Mouse (Mus musculus) kidney, embryonic 16.5 days (tissue): Measurements from ENCODE around the gene Ncoa7. TPM values are rescaled to one million over a fixed set of nuclear protein-coding genes. Genes with fewer than 3 reads are reported as not detected.

Experiments
- ATAC-seq: fragments of 200-750 bp; cut with Nextera tagmentation; 2 replicates; pipeline ENCODE4 v1.8.0; 2017; ENCODE audit warnings: moderate TSS enrichment; ENCODE audit not compliant: low FRiP score, low TSS enrichment
- H3K27ac ChIP-seq: fragments of 300-500 bp; sonication (generic); 2 replicates; pipeline ENCODE4 v1.5.1; 2014; ENCODE audit warnings: low read length
- H3K27me3 ChIP-seq: fragments of 300-500 bp; sonication (generic); 2 replicates; pipeline ENCODE4 v1.6.1; 2014; ENCODE audit warnings: low read length, control low read depth, mixed read lengths; ENCODE audit not compliant: insufficient read depth
- H3K36me3 ChIP-seq: fragments of 300-500 bp; sonication (generic); 2 replicates; pipeline ENCODE4 v1.6.1; 2014; ENCODE audit warnings: low read length, control low read depth, mixed read lengths; ENCODE audit not compliant: insufficient read depth
- H3K4me1 ChIP-seq: fragments of 300-500 bp; sonication (generic); 2 replicates; pipeline ENCODE4 v1.6.1; 2014; ENCODE audit warnings: low read length, control low read depth, mixed read lengths; ENCODE audit not compliant: insufficient read depth
- H3K4me2 ChIP-seq: fragments of 300-500 bp; sonication (generic); replicated peaks from 2 replicates; pipeline ENCODE4 v1.6.1; 2014; ENCODE audit warnings: low read depth, low read length
- H3K4me3 ChIP-seq: fragments of 300-500 bp; sonication (generic); 2 replicates; pipeline ENCODE4 v1.5.1; 2014; ENCODE audit warnings: mild to moderate bottlenecking, low read length
- H3K9ac ChIP-seq: fragments of 300-500 bp; sonication (generic); replicated peaks from 2 replicates; pipeline ENCODE4 v1.6.1; 2014; ENCODE audit warnings: low read length
- H3K9me3 ChIP-seq: fragments of 300-500 bp; sonication (generic); 2 replicates; pipeline ENCODE4 v1.6.1; 2016; ENCODE audit warnings: low read length, control low read depth
- WGBS: fragments of 180-500 bp; shearing (Covaris S2); extraction: QIAGEN DNeasy Blood & Tissue Kit; methylation state at CpG from one replicate; pipeline ENCODE4 v1.1.7; 2014; 5-methylcytosine and 5-hydroxymethylcytosine counted together
- polyA plus RNA-seq: library from polyadenylated mRNA; unstranded; fragments of >200 nt; fragmentation: Nextera tagmentation; extraction: Ambion mirVana; gene quantifications from 2 replicates; pipeline ENCODE4 v1.2.1, GENCODE M21; 2015

Ncoa7 gene
- polyA plus RNA-seq, 1 experiment from 2014 or later = 16.9 TPM

DNA sequence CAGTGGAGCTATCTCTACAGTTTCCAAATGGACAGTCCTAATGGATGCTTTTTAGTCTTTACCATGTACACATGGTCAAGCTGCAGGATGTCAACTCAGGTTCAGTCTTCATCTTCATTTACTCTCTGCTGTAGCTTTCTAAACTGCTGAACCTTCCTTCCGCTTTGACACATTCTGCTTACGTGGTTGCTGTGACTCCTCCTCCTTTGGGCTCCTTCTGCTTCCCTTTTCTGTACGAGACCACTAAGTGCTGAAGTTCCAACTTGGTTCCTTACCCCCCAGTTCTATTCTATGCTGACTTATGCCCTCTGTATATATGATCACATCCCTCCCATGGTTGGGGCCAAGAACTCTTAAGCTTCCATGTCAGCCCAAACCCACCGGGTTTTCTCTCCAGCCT lies 51.5 kb downstream of the Ncoa7 start:
- H3K36me3 ChIP-seq = no peaks in the 10 kb centered on the region
- H3K9ac ChIP-seq = no peak overlapping the region
- 90% methylated on average over 4 of the region's 4 CpGs for WGBS

DNA sequence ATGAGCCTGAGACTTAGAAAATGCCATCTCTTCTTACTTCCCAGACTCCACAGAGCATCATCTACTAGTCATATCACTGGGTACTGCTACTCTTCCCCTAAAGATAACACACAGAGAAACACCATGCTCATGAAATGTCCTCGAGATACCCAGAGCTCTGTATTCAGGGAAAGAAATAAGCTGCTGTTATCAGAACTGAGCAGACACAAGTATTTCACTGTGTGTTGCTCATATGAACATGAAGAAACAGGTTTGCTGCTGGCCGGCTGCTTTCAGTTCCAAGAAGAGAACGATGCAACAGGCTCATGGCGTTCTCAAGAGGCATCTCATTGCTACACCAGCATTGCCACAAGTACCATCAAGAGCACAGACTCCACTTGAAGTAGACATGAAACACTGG lies 53.3 kb downstream of the Ncoa7 start:
- no peak overlapping the region for H3K4me3 ChIP-seq
- H3K27me3 ChIP-seq = no peaks in the 10 kb centered on the region
- no peak overlapping the region for H3K4me2 ChIP-seq
- 94% methylated on average over 4 of the region's 4 CpGs for WGBS
- no peaks in the 10 kb centered on the region for H3K36me3 ChIP-seq
- H3K9ac ChIP-seq = no peak overlapping the region
- no peaks in the 10 kb centered on the region for H3K9me3 ChIP-seq
- no peak overlapping the region for H3K27ac ChIP-seq
- no peaks in the 10 kb centered on the region for H3K4me1 ChIP-seq
- no peak for ATAC-seq

More for the DNA sequence above, 51.5 kb downstream of the Ncoa7 start:
- no peak overlapping the region for H3K4me3 ChIP-seq
- no peaks in the 10 kb centered on the region for H3K9me3 ChIP-seq
- H3K4me2 ChIP-seq = no peak overlapping the region
- H3K27me3 ChIP-seq = no peaks in the 10 kb centered on the region
- H3K4me1 ChIP-seq = no peaks in the 10 kb centered on the region
- ATAC-seq = no peak
- no peak overlapping the region for H3K27ac ChIP-seq

DNA sequence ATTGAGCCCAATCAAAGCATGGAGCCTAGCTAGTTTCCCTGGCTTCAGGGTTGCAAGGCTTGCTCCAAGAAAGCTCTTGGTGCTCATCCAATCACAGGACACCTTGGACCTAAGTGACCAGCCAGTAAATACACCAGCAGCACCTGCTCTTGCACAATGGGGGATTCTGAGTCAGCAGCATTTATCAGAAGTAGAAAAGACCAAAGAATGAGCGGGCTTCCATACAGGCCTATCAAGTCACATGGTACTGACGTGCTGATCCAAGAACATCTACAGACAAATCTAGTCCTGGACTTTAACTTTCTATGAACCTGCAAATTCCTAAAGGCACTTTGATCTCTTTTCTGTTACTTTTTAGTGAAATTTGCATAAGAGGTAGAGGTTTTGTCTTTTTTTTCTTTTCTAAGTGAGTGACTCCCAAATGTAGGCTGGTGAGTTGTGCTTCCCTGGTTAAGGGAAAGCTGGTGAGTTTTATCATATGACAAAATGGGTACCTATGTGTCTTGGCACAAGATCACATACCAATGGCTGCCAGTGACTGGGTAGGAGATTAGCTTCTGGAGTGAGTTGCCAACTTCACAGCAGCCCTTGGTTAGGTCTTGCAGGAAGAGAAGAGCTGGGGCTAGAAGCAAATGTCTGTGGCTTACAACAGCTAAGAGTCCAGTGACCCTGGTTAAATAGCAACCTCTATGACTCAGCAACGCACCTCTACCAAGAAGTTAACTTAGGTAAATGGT lies 57.7 kb downstream of the Ncoa7 start:
- no peaks in the 10 kb centered on the region for H3K9me3 ChIP-seq
- peak; percentile 79; the same call in 1 of the 2 replicates for ATAC-seq
- no peaks in the 10 kb centered on the region for H3K27me3 ChIP-seq
- no peak overlapping the region for H3K4me2 ChIP-seq
- peak overlapping the region; percentile 32; the same call in 1 of the 2 replicates for H3K27ac ChIP-seq
- H3K4me3 ChIP-seq = no peak overlapping the region
- H3K9ac ChIP-seq = no peak overlapping the region
- 88% methylated on average over 3 of the region's 3 CpGs for WGBS
- no peaks in the 10 kb centered on the region for H3K4me1 ChIP-seq
- no peaks in the 10 kb centered on the region for H3K36me3 ChIP-seq

DNA sequence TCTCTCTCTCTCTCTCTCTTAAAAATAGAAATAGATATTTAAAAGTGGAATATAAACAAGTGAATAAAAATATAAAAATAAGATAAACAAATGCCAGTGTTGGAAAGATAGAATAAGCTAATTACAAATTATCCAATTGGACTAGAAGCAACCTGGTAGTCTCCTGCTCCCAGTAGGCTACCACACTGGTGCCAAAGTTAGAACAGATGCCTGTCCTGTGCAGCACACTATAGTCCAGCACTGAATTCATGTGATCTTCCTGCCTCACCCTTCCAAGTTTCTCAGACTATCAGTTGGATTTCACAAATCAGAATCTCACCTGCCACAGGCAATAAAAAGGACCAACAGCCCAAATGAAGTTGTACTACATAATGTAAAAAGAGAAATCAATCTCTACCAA lies 59.9 kb downstream of the Ncoa7 start:
- H3K4me2 ChIP-seq = no peak overlapping the region

DNA sequence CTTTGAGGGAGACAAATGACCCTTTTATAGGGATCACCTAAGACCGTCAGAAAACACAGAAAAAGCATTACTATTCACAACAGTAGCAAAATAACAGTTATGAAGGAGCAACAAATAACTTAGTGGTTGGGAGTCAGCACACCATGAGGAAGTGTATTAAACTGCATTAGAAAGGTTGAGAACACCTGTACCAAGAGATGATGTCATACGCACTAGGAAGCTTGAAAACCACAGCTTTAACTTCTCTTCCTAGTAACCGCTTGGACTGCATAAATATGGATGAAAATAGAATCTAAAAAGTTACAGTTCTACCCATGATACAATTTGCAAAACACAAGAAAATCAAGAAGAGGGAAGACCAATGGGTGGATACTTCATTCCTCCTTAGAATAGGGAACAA lies 64.7 kb downstream of the Ncoa7 start:
- no peak for ATAC-seq
- no peak overlapping the region for H3K9ac ChIP-seq
- no peaks in the 10 kb centered on the region for H3K4me1 ChIP-seq
- H3K9me3 ChIP-seq = no peaks in the 10 kb centered on the region
- no peak overlapping the region for H3K4me2 ChIP-seq
- H3K27me3 ChIP-seq = no peaks in the 10 kb centered on the region
- no peak overlapping the region for H3K27ac ChIP-seq
- 91% methylated on average over 3 of the region's 3 CpGs for WGBS
- H3K36me3 ChIP-seq = no peaks in the 10 kb centered on the region
- H3K4me3 ChIP-seq = no peak overlapping the region

More for the DNA sequence above, 59.9 kb downstream of the Ncoa7 start:
- no peak for ATAC-seq
- H3K27ac ChIP-seq = no peak overlapping the region
- no peaks in the 10 kb centered on the region for H3K27me3 ChIP-seq
- H3K4me1 ChIP-seq = no peaks in the 10 kb centered on the region
- H3K36me3 ChIP-seq = no peaks in the 10 kb centered on the region
- H3K9ac ChIP-seq = no peak overlapping the region
- no peak overlapping the region for H3K4me3 ChIP-seq
- no peaks in the 10 kb centered on the region for H3K9me3 ChIP-seq

DNA sequence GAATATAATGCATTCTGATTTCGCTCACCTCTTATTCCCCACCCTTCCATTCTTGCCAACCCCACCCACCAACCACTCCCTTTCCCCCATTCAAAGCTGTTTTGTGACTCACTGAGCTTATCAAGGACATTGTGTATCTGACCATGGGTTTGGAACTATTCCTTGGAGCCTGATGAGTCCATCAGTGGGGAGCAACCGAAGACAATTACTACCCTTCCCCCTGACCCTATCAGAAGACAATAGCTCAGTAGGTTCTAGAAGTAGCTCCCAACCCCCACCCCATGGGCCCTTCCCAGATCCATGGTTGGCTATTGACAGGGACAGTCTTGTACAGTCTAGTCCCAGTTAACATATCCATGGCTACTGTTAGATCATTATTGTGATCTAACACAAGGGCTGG lies 65.8 kb downstream of the Ncoa7 start:
- Histone ChIP-seq H3K36me3 (no peaks in the 10 kb centered on the region), H3K9me3 (no peaks in the 10 kb centered on the region), H3K4me3 (no peak overlapping the region), H3K4me1 (no peaks in the 10 kb centered on the region), H3K27ac (no peak overlapping the region), H3K9ac (no peak overlapping the region), H3K27me3 (no peaks in the 10 kb centered on the region), H3K4me2 (no peak overlapping the region)
- 96% methylated on average over 2 of the region's 2 CpGs for WGBS
- no peak for ATAC-seq

DNA sequence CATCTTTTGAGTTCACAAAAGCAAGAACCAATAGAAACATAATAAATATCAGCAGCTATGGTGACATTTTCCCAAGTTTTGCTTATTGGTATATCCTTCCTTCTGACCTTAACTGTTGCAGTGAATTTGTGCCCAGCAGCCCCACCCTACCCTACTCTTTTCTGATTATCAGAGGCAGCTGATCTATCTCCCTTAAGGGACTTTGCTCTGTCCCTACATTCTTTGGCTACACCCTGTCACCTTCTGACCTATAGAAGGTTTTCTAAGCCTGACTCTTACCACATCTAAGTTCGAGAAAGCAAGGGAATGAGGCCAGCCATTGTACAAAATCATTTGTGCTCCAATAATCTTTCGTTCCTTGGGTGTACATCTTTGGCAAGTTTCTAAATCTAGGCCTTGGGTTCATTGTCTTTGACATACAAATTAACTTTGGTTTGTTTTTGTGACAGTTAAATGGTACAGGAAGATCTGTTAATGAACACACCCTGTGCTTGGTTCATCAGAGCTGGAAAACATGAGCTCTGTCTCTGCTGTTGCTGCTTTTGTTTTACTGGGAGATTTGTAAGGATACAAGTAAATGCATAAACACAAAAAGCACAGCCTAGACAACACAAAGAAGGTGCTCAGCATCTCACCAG lies 69.9 kb downstream of the Ncoa7 start:
- Histone ChIP-seq H3K9ac (no peak overlapping the region), H3K4me3 (no peak overlapping the region), H3K36me3 (no peaks in the 10 kb centered on the region), H3K27me3 (no peaks in the 10 kb centered on the region), H3K27ac (no peak overlapping the region), H3K9me3 (no peaks in the 10 kb centered on the region), H3K4me1 (no peaks in the 10 kb centered on the region), H3K4me2 (no peak overlapping the region)
- 70% methylated on average over 2 of the region's 2 CpGs for WGBS
- ATAC-seq = no peak

DNA sequence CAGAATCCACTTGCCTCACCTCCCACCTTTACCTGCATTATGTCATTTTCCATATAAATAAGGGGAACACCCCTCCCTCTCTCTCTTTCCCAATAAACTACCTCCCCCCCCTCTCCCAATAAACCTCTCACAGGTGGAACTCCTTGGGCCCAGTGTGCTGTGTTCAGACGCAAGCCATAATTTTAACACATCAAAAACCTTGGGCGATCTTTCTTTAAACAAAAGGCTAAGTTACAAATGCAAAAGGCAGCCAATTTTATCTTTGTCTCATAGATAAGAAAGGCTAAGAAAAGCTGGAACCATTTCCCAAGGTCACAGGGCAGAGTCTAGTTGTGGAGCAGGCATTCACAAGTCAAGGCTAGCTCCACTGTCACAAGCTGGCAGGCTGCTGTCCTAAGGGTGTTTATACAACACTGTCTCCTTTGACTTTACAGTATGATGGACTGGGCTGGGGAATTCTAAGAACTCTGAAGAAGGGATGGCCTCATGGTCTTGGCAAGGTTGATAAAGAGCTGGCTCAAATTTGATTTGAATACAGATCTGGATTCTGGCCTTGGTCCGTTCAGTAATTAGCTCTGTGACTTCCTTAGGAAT lies 71.7 kb downstream of the Ncoa7 start:
- no peak overlapping the region for H3K4me2 ChIP-seq
- H3K4me3 ChIP-seq = no peak overlapping the region
- H3K36me3 ChIP-seq = no peaks in the 10 kb centered on the region
- no peaks in the 10 kb centered on the region for H3K4me1 ChIP-seq
- no peak for ATAC-seq
- no peak overlapping the region for H3K9ac ChIP-seq
- H3K27me3 ChIP-seq = no peaks in the 10 kb centered on the region
- 86% methylated on average over 3 of the region's 3 CpGs for WGBS
- no peak overlapping the region for H3K27ac ChIP-seq
- no peaks in the 10 kb centered on the region for H3K9me3 ChIP-seq

DNA sequence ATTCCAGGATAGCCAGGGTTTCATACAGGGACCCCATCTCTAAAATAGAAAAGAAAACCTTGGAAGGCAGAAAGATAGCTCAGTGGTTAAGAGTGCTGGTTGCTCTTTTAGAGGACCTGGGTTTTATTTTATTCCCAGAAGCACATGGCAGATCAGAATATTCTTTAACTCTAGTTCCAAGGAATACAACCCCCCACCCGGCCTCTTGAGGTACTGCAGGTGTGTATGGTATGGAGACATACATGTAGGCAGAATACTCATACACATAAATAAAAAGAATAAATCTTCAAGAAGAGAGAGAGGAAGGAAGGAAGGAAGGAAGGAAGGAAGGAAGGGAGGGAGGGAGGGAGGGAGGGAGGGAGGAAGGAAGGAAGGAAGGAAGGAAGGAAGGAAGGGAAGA lies 72.3 kb downstream of the Ncoa7 start:
- H3K27me3 ChIP-seq = no peaks in the 10 kb centered on the region
- WGBS = 63% methylated on average over 1 of the region's 1 CpGs
- no peaks in the 10 kb centered on the region for H3K36me3 ChIP-seq
- H3K4me2 ChIP-seq = no peak overlapping the region
- H3K4me1 ChIP-seq = no peaks in the 10 kb centered on the region
- ATAC-seq = no peak
- H3K27ac ChIP-seq = no peak overlapping the region
- no peak overlapping the region for H3K9ac ChIP-seq
- H3K9me3 ChIP-seq = no peaks in the 10 kb centered on the region
- no peak overlapping the region for H3K4me3 ChIP-seq
